Mouse (Mus musculus) myocyte (in vitro differentiated cells): ENCODE measurements at regions not wholly inside any gene's neighbourhood (a gene's known extent, or its start where the extent isn't known, plus 50 kb on each side); places are given as distances from the start of the nearest gene placed in this dataset.

Source experiments
- H3K27me3 ChIP-seq: one replicate; pipeline ENCODE4 v1.6.1; 2011; ENCODE audit not compliant: control insufficient read depth, insufficient read depth, insufficient read length
- H3K36me3 ChIP-seq: one replicate; pipeline ENCODE4 v1.6.1; 2011; ENCODE audit not compliant: control insufficient read depth, insufficient read depth
- H3K4me2 ChIP-seq: one replicate; pipeline ENCODE4 v1.6.1; 2011; ENCODE audit warnings: low read depth, control low read depth
- H3K4me3 ChIP-seq: one replicate; pipeline ENCODE4 v1.5.1; 2011; ENCODE audit warnings: mild to moderate bottlenecking, control low read depth, moderate library complexity
- H3K79me2 ChIP-seq: one replicate; pipeline ENCODE4 v1.6.1; 2011; ENCODE audit not compliant: control insufficient read depth, insufficient read depth
- H3ac ChIP-seq: one replicate; pipeline ENCODE4 v1.6.1; 2011; ENCODE audit not compliant: control insufficient read depth, insufficient read length
- CEBPB ChIP-seq: IDR thresholded peaks from 2 replicates; pipeline ENCODE4 v1.6.1; 2011; ENCODE audit warnings: mild to moderate bottlenecking, moderate library complexity; ENCODE audit not compliant: poor library complexity, insufficient read depth, severe bottlenecking
- E2F4 ChIP-seq: IDR thresholded peaks from one replicate; pipeline ENCODE4 v1.6.1; 2011; ENCODE audit warnings: mild to moderate bottlenecking, control low read depth, moderate library complexity; ENCODE audit not compliant: insufficient read depth
- MAX ChIP-seq: IDR thresholded peaks from one replicate; pipeline ENCODE4 v1.6.1; 2011; ENCODE audit warnings: low read depth, mild to moderate bottlenecking, control low read depth
- MYOD1 ChIP-seq, 3 experiments: IDR thresholded peaks; one replicate each; pipeline ENCODE4 v1.6.1; 2011; ENCODE audit warnings: control low read depth in 2 of 3, low read depth in 2 of 3, mild to moderate bottlenecking in 2 of 3, moderate library complexity in 1 of 3; ENCODE audit not compliant: insufficient read length in 2 of 3, control insufficient read depth in 1 of 3
- MYOG ChIP-seq, 3 experiments: IDR thresholded peaks; one replicate each; pipeline ENCODE4 v1.6.1; 2011; ENCODE audit warnings: control low read depth in 2 of 3, low read depth in 2 of 3, mild to moderate bottlenecking in 2 of 3; ENCODE audit not compliant: insufficient read length in 2 of 3, control insufficient read depth in 1 of 3, insufficient read depth in 1 of 3
- POLR2A ChIP-seq: IDR thresholded peaks from one replicate; pipeline ENCODE4 v1.6.1; 2011; ENCODE audit warnings: low read depth, mild to moderate bottlenecking, control low read depth, moderate library complexity; ENCODE audit not compliant: insufficient read length
- POLR2AphosphoS2 ChIP-seq: IDR thresholded peaks from one replicate; pipeline ENCODE4 v1.6.1; 2011; ENCODE audit warnings: low read depth, control low read depth; ENCODE audit not compliant: insufficient read length
- REST ChIP-seq: IDR thresholded peaks from one replicate; pipeline ENCODE4 v1.6.1; 2011; ENCODE audit warnings: mild to moderate bottlenecking, control low read depth, moderate library complexity; ENCODE audit not compliant: insufficient read depth, insufficient read length
- SRF ChIP-seq: IDR thresholded peaks from one replicate; pipeline ENCODE4 v1.6.1; 2011; ENCODE audit warnings: low read depth; ENCODE audit not compliant: control insufficient read depth, insufficient read length
- TCF12 ChIP-seq: IDR thresholded peaks from one replicate; pipeline ENCODE4 v1.6.1; 2011; ENCODE audit warnings: mild to moderate bottlenecking, control low read depth; ENCODE audit not compliant: poor library complexity, insufficient read depth, severe bottlenecking
- TCF3 ChIP-seq: IDR thresholded peaks from one replicate; pipeline ENCODE4 v1.6.1; 2011; ENCODE audit warnings: low read depth, control low read depth; ENCODE audit not compliant: insufficient read length
- USF1 ChIP-seq: IDR thresholded peaks from one replicate; pipeline ENCODE4 v1.6.1; 2011; ENCODE audit warnings: low read depth, mild to moderate bottlenecking, control low read depth, moderate library complexity

GRCm38 (mm10) chr12:110122976-110123375, 155.9 kb upstream of the Dio3 start:
- TF ChIP-seq POLR2AphosphoS2 (no peak), USF1 (no peak), POLR2A (no peak), E2F4 (no peak), REST (no peak), MYOG (IDR thresholded peaks at IDR 0.05; ENCODE audit: control insufficient read depth in 1 of 3, insufficient read depth in 1 of 3, insufficient read length in 2 of 3, low read depth in 2 of 3) (no peak), MYOD1 (IDR thresholded peaks at IDR 0.05; ENCODE audit: control insufficient read depth in 1 of 3, insufficient read length in 2 of 3, low read depth in 2 of 3) (no peak), SRF (no peak), CEBPB (no peak), MAX (no peak), TCF12 (no peak), TCF3 (no peak)
- H3K4me3 ChIP-seq: no peak overlapping the region
- H3ac ChIP-seq: no peak overlapping the region
- no peaks in the 10 kb centered on the region for H3K27me3 ChIP-seq
- no peaks in the 10 kb centered on the region for H3K79me2 ChIP-seq
- H3K36me3 ChIP-seq: no peaks in the 10 kb centered on the region
- H3K4me2 ChIP-seq: no peak overlapping the region

- Histone ChIP-seq H3K36me3 (no peaks in the 10 kb centered on the region), H3K4me2 (no peak overlapping the region), H3K27me3 (no peaks in the 10 kb centered on the region), H3K4me3 (no peak overlapping the region), H3ac (no peak overlapping the region), H3K79me2 (no peaks in the 10 kb centered on the region)
- TF ChIP-seq CEBPB (no peak), REST (no peak), MYOD1 (IDR thresholded peaks at IDR 0.05; ENCODE audit: control insufficient read depth in 1 of 3, insufficient read length in 2 of 3, low read depth in 2 of 3) (no peak), E2F4 (no peak), MAX (no peak), MYOG (IDR thresholded peaks at IDR 0.05; ENCODE audit: control insufficient read depth in 1 of 3, insufficient read depth in 1 of 3, insufficient read length in 2 of 3, low read depth in 2 of 3) (no peak), TCF12 (no peak), POLR2AphosphoS2 (no peak), USF1 (no peak), TCF3 (no peak), POLR2A (no peak), SRF (no peak)
Measured at GRCm38 (mm10) chr12:110126525-110126924, 152.3 kb upstream of the Dio3 start.

GRCm38 (mm10) chr12:110145379-110145778, 133.5 kb upstream of the Dio3 start:
- Histone ChIP-seq H3K27me3 (no peaks in the 10 kb centered on the region), H3K4me2 (peak overlapping the region; percentile 44), H3ac (no peak overlapping the region), H3K79me2 (no peaks in the 10 kb centered on the region), H3K4me3 (no peak overlapping the region), H3K36me3 (no peaks in the 10 kb centered on the region)
- no peak for TF ChIP-seq POLR2A
- TF ChIP-seq SRF: no peak
- TF ChIP-seq MYOD1 (IDR thresholded peaks at IDR 0.05; ENCODE audit: control insufficient read depth in 1 of 3, insufficient read length in 2 of 3, low read depth in 2 of 3): no peak
- no peak for TF ChIP-seq TCF12
- no peak for TF ChIP-seq TCF3
- TF ChIP-seq MAX: no peak
- TF ChIP-seq REST: no peak
- TF ChIP-seq CEBPB: no peak
- TF ChIP-seq POLR2AphosphoS2: no peak
- TF ChIP-seq USF1: no peak
- TF ChIP-seq E2F4: no peak
- no peak for TF ChIP-seq MYOG (IDR thresholded peaks at IDR 0.05; ENCODE audit: control insufficient read depth in 1 of 3, insufficient read depth in 1 of 3, insufficient read length in 2 of 3, low read depth in 2 of 3)

- H3ac ChIP-seq: no peak overlapping the region
- H3K27me3 ChIP-seq: no peaks in the 10 kb centered on the region
- no peaks in the 10 kb centered on the region for H3K79me2 ChIP-seq
- no peak overlapping the region for H3K4me2 ChIP-seq
- TF ChIP-seq E2F4 (no peak), TCF3 (no peak), MAX (no peak), CEBPB (no peak), MYOD1 (IDR thresholded peaks at IDR 0.05; ENCODE audit: control insufficient read depth in 1 of 3, insufficient read length in 2 of 3, low read depth in 2 of 3) (no peak), POLR2A (no peak), USF1 (no peak), MYOG (IDR thresholded peaks at IDR 0.05; ENCODE audit: control insufficient read depth in 1 of 3, insufficient read depth in 1 of 3, insufficient read length in 2 of 3, low read depth in 2 of 3) (no peak), POLR2AphosphoS2 (no peak), REST (no peak), TCF12 (no peak), SRF (no peak)
- H3K4me3 ChIP-seq: no peak overlapping the region
- no peaks in the 10 kb centered on the region for H3K36me3 ChIP-seq
Measured at GRCm38 (mm10) chr12:110154225-110154962, 124.5 kb upstream of the Dio3 start.
